9 mouse cellular contexts compared by ENCODE assay signal in genomic region chr2:31884806-31885205, GRCm38 (mm10). TPM values are rescaled to one million over a fixed set of nuclear protein-coding genes. Genes with fewer than 3 reads are reported as not detected.
DNase-seq lines count a peak whose midpoint lies in the region; ATAC-seq and TF ChIP-seq lines count a peak whose summit lies in the region.
"Had no signal": no experiment of that assay in that cellular context is flagged by ENCODE, and none has a peak within 500 bp of the region (broad histone marks: within the 10 kb centered on the region; RNA-seq: fewer than 3 reads in every experiment).

No protein-coding gene starts in this region.

- H3K79me2 ChIP-seq in MEL (ENCODE audit: control insufficient read depth, insufficient read depth, low read length, poor library complexity) = no peaks in the 10 kb centered on the region

- H3K9ac ChIP-seq in hindbrain, embryonic 16.5 days (ENCODE audit: low read depth, low read length) = no peak overlapping the region
- no peak overlapping the region for H3K9ac ChIP-seq in MEL (ENCODE audit: control insufficient read depth, low read depth, low read length, poor library complexity, severe bottlenecking)
- H3K9ac ChIP-seq: limb, embryonic 13.5 days had no signal

- H3K4me3 ChIP-seq in hindbrain, embryonic 10.5 days = no peak overlapping the region
- H3K4me3 ChIP-seq in hindbrain, embryonic 16.5 days (ENCODE audit: low read length) = no peak overlapping the region
- H3K4me3 ChIP-seq in MEL (ENCODE audit: control insufficient read depth in 1 of 2, insufficient read depth in 1 of 2, low read depth in 2 of 2, low read length in 2 of 2) = no peak overlapping the region
- H3K4me3 ChIP-seq in embryonic facial prominence, embryonic 10.5 days = no peak overlapping the region
- H3K4me3 ChIP-seq: limb, embryonic 13.5 days had no signal

- peaks cover 33% of the 10 kb centered on the region for H3K4me1 ChIP-seq in hindbrain, embryonic 10.5 days (replicated peaks)
- H3K4me1 ChIP-seq in hindbrain, embryonic 16.5 days (ENCODE audit: control insufficient read depth, insufficient read depth, low read depth, low read length) = peaks cover 6% of the 10 kb centered on the region
- 0 out of 4 replicates have a peak, but pooled peaks cover 0 to 2% of the 10 kb centered on the region in 2 experiments for H3K4me1 ChIP-seq in MEL (ENCODE audit: control insufficient read depth in 1 of 2, insufficient read depth in 2 of 2, low read length in 2 of 2)
- peaks cover 32% of the 10 kb centered on the region for H3K4me1 ChIP-seq in embryonic facial prominence, embryonic 10.5 days

- no peak for ATAC-seq in hindbrain, embryonic 16.5 days
- no peak for ATAC-seq in granulocyte monocyte progenitor cell, adult 5-6 weeks (replicated peaks; ENCODE audit: poor library complexity, severe bottlenecking)

- intact Hi-C loops in left cerebral cortex, postnatal 4 days (cut with DNase I) = no loop called here

- peak; percentile 53 for DNase-seq in hindbrain, embryonic 10.5 days (ENCODE audit: low spot score)
- DNase-seq in A20 (ENCODE audit: low read depth, low spot score) (peak; percentile 55), MEL (ENCODE audit: low read depth, low spot score) (peak; percentile 29)
- DNase-seq in embryonic facial prominence, embryonic 10.5 days (ENCODE audit: low spot score) = peak; percentile 63
- peak; percentile 60 for DNase-seq in left cerebral cortex, postnatal 4 days
- peak; percentile 34 for DNase-seq in thymus, postnatal 0 days (ENCODE audit: low spot score)

- H3K27ac ChIP-seq in hindbrain, embryonic 10.5 days = no peak overlapping the region
- no peak overlapping the region for H3K27ac ChIP-seq in hindbrain, embryonic 16.5 days (ENCODE audit: low read depth, low read length)
- no peak overlapping the region for H3K27ac ChIP-seq in MEL (ENCODE audit: control insufficient read depth, low read depth, low read length)
- no peak overlapping the region for H3K27ac ChIP-seq in embryonic facial prominence, embryonic 10.5 days (replicated peaks)
- H3K27ac ChIP-seq: limb, embryonic 13.5 days had no signal

- H3K27me3 ChIP-seq in hindbrain, embryonic 10.5 days (ENCODE audit: insufficient read depth, poor library complexity, severe bottlenecking) = peaks cover 97% of the 10 kb centered on the region
- H3K27me3 ChIP-seq in hindbrain, embryonic 16.5 days (replicated peaks; ENCODE audit: control insufficient read depth, insufficient read depth, low read length) = peaks cover 32% of the 10 kb centered on the region
- H3K27me3 ChIP-seq in MEL (ENCODE audit: control insufficient read depth in 1 of 2, insufficient read depth in 2 of 2, low read length in 2 of 2) = peaks cover 4 to 16% of the 10 kb centered on the region in 2 experiments
- H3K27me3 ChIP-seq in embryonic facial prominence, embryonic 10.5 days (replicated peaks; ENCODE audit: low read depth, poor library complexity, severe bottlenecking) = peaks cover 100% of the 10 kb centered on the region

- H3K9me3 ChIP-seq in hindbrain, embryonic 10.5 days = no peaks in the 10 kb centered on the region
- no peaks in the 10 kb centered on the region for H3K9me3 ChIP-seq in hindbrain, embryonic 16.5 days (ENCODE audit: control insufficient read depth, low read length)
- H3K9me3 ChIP-seq in MEL (replicated peaks; ENCODE audit: insufficient read depth, low read length) = no peaks in the 10 kb centered on the region
- no peaks in the 10 kb centered on the region for H3K9me3 ChIP-seq in embryonic facial prominence, embryonic 10.5 days
- H3K9me3 ChIP-seq: limb, embryonic 13.5 days had no signal

- no peaks in the 10 kb centered on the region for H3K36me3 ChIP-seq in hindbrain, embryonic 10.5 days
- no peaks in the 10 kb centered on the region for H3K36me3 ChIP-seq in hindbrain, embryonic 16.5 days (ENCODE audit: control insufficient read depth, insufficient read depth, low read length)
- H3K36me3 ChIP-seq in MEL (ENCODE audit: control insufficient read depth in 1 of 2, insufficient read depth in 2 of 2, low read length in 2 of 2) = no peaks in the 10 kb centered on the region
- H3K36me3 ChIP-seq in embryonic facial prominence, embryonic 10.5 days (replicated peaks) = no peaks in the 10 kb centered on the region
- H3K36me3 ChIP-seq: limb, embryonic 13.5 days had no signal

- peak; percentile 64 for TF ChIP-seq RAD21 in MEL (IDR thresholded peaks at IDR 0.05; ENCODE audit: low read depth, low read length)

- TF ChIP-seq CTCF in MEL (IDR thresholded peaks at IDR 0.05 in 2 of 3, conservative IDR thresholded peaks at IDR 0.05 in 1 of 3; ENCODE audit: control insufficient read depth in 1 of 3, insufficient read depth in 1 of 3, low read depth in 2 of 3, low read length in 3 of 3, poor library complexity in 1 of 3, severe bottlenecking in 1 of 3) = peak; percentile 14 to 63 (median 56); a peak in 5 of 6 replicates

- no peak for TF ChIP-seq POLR2A in MEL (IDR thresholded peaks at IDR 0.05; ENCODE audit: control insufficient read depth in 1 of 2, insufficient read depth in 1 of 2, low read depth in 1 of 2, low read length in 2 of 2, poor library complexity in 1 of 2)

- 29% methylated on average over 6 of the region's 6 CpGs for WGBS in hindbrain, embryonic 10.5 days
- WGBS in hindbrain, embryonic 16.5 days = 31% methylated on average over 6 of the region's 6 CpGs
- WGBS in embryonic facial prominence, embryonic 10.5 days = 24% methylated on average over 6 of the region's 6 CpGs

- TF ChIP-seq EP300 in MEL (IDR thresholded peaks at IDR 0.05; ENCODE audit: low read depth in 1 of 2, low read length in 2 of 2) = no peak

- H3K4me2 ChIP-seq in hindbrain, embryonic 16.5 days (ENCODE audit: low read length) = no peak overlapping the region
- H3K4me2 ChIP-seq: limb, embryonic 13.5 days had no signal

TF ChIP-seq in MEL, 35 proteins besides CTCF, POLR2A, EP300 and RAD21:
- TF ChIP-seq ZC3H11A (IDR thresholded peaks at IDR 0.05; ENCODE audit: low read depth, low read length) = peak; percentile 43
- TF ChIP-seq MYC (IDR thresholded peaks at IDR 0.05; ENCODE audit: low read depth, low read length) = no peak
- TF ChIP-seq SMC3 (IDR thresholded peaks at IDR 0.05; ENCODE audit: low read depth, low read length) = peak; percentile 59
- no peak for TF ChIP-seq NELFE (IDR thresholded peaks at IDR 0.05; ENCODE audit: low read depth, low read length)

RNA-seq across cellular contexts. Expression of gene Lamc3, which starts 2.3 kb away (rescaled TPM):
- polyA plus RNA-seq in hindbrain, embryonic 10.5 days (2016; fragmentation: Nextera tagmentation; extraction: Ambion mirVana) = 8.4 and 8.6 TPM in 2 replicates
- polyA plus RNA-seq in hindbrain, embryonic 16.5 days (2015; fragmentation: Nextera tagmentation; extraction: Ambion mirVana) = 3.2 and 5.8 TPM in 2 replicates
- not detected in 2 replicates for total RNA-seq in MEL (2012; rRNA removed)
- not detected for polyA plus RNA-seq in MEL (2012; ENCODE audit: insufficient read depth in 1 of 2, insufficient read length in 2 of 2, low read depth in 1 of 2, low replicate concordance in 2 of 2, missing spikeins in 1 of 2)
- polyA plus RNA-seq in embryonic facial prominence, embryonic 10.5 days (2016; fragmentation: Nextera tagmentation; extraction: Ambion mirVana) = 2.3 TPM in 2 replicates
- total RNA-seq in left cerebral cortex, postnatal 4 days (2021) = 10 to 100 TPM; 11.8 to 12.7 TPM
- polyA plus RNA-seq in thymus, postnatal 0 days (2015; fragmentation: Nextera tagmentation; extraction: Ambion mirVana) = 0.09 and 0.21 TPM in 2 replicates
- not detected in 2 replicates for total RNA-seq in granulocyte monocyte progenitor cell, adult 5-6 weeks (2014; fragmentation: Nextera tagmentation)
- total RNA-seq in granulocyte monocyte progenitor cell, adult 5-6 weeks (2017) = not detected in 2 replicates

RNA-seq across cellular contexts. Expression of gene Fibcd1, which starts 39.0 kb away (rescaled TPM):
- 0.60 and 2.0 TPM in 2 replicates for polyA plus RNA-seq in hindbrain, embryonic 10.5 days (2016; fragmentation: Nextera tagmentation; extraction: Ambion mirVana)
- 7.1 and 8.6 TPM in 2 replicates for polyA plus RNA-seq in hindbrain, embryonic 16.5 days (2015; fragmentation: Nextera tagmentation; extraction: Ambion mirVana)
- total RNA-seq in MEL (2012; rRNA removed) = not detected in 2 replicates
- not detected for polyA plus RNA-seq in MEL (2012; ENCODE audit: insufficient read depth in 1 of 2, insufficient read length in 2 of 2, low read depth in 1 of 2, low replicate concordance in 2 of 2, missing spikeins in 1 of 2)
- 0.17 and 0.35 TPM in 2 replicates for polyA plus RNA-seq in embryonic facial prominence, embryonic 10.5 days (2016; fragmentation: Nextera tagmentation; extraction: Ambion mirVana)
- 1 to 10 TPM; 3.9 to 9.9 TPM for total RNA-seq in left cerebral cortex, postnatal 4 days (2021)
- polyA plus RNA-seq in thymus, postnatal 0 days (2015; fragmentation: Nextera tagmentation; extraction: Ambion mirVana) = 0.13 and 0.27 TPM in 2 replicates
- not detected in 2 replicates for total RNA-seq in granulocyte monocyte progenitor cell, adult 5-6 weeks (2014; fragmentation: Nextera tagmentation)
- total RNA-seq in granulocyte monocyte progenitor cell, adult 5-6 weeks (2017) = not detected in 2 replicates
